Mouse (Mus musculus) kidney, embryonic 15.5 days (tissue): Measurements from ENCODE around the gene Gm10944. TPM values are rescaled to one million over a fixed set of nuclear protein-coding genes. Genes with fewer than 3 reads are reported as not detected.

Experiments used
- ATAC-seq: fragments of 200-750 bp; cut with Nextera tagmentation; replicated peaks from 2 replicates; pipeline ENCODE4 v1.8.0; 2017; ENCODE audit warnings: moderate TSS enrichment; ENCODE audit not compliant: low FRiP score
- H3K27ac ChIP-seq: fragments of 300-500 bp; sonication (generic); 2 replicates; pipeline ENCODE4 v1.5.1; 2015; ENCODE audit warnings: mild to moderate bottlenecking, inconsistent platforms
- H3K27me3 ChIP-seq: fragments of 300-500 bp; sonication (generic); 2 replicates; pipeline ENCODE4 v1.6.1; 2015; ENCODE audit warnings: inconsistent platforms
- H3K36me3 ChIP-seq: fragments of 300-500 bp; sonication (generic); 2 replicates; pipeline ENCODE4 v1.6.1; 2015; ENCODE audit warnings: inconsistent platforms
- H3K4me1 ChIP-seq: fragments of 300-500 bp; sonication (generic); 2 replicates; pipeline ENCODE4 v1.6.1; 2015; ENCODE audit warnings: inconsistent platforms
- H3K4me2 ChIP-seq: fragments of 300-500 bp; sonication (generic); 2 replicates; pipeline ENCODE4 v1.6.1; 2015; ENCODE audit warnings: moderate library complexity, mild to moderate bottlenecking, inconsistent platforms
- H3K4me3 ChIP-seq: fragments of 300-500 bp; sonication (generic); replicated peaks from 2 replicates; pipeline ENCODE4 v1.5.1; 2015; ENCODE audit warnings: mild to moderate bottlenecking, inconsistent platforms
- H3K9ac ChIP-seq: fragments of 300-500 bp; sonication (generic); 2 replicates; pipeline ENCODE4 v1.6.1; 2015; ENCODE audit warnings: mild to moderate bottlenecking, inconsistent platforms
- H3K9me3 ChIP-seq: fragments of 300-500 bp; sonication (generic); replicated peaks from 2 replicates; pipeline ENCODE4 v1.6.1; 2016; ENCODE audit warnings: inconsistent platforms
- WGBS: fragments of 180-500 bp; shearing (Covaris S2); methylation state at CpG from one replicate; pipeline ENCODE4 v1.1.7; 2015; ENCODE audit warnings: mixed read lengths; 5-methylcytosine and 5-hydroxymethylcytosine counted together
- polyA plus RNA-seq: library from polyadenylated mRNA; unstranded; fragments of >200 nt; fragmentation: Nextera tagmentation; extraction: Ambion mirVana; gene quantifications from 2 replicates; pipeline ENCODE4 v1.2.1, GENCODE M21; 2015

Gene Gm10944
- not detected in 2 replicates for polyA plus RNA-seq

DNA sequence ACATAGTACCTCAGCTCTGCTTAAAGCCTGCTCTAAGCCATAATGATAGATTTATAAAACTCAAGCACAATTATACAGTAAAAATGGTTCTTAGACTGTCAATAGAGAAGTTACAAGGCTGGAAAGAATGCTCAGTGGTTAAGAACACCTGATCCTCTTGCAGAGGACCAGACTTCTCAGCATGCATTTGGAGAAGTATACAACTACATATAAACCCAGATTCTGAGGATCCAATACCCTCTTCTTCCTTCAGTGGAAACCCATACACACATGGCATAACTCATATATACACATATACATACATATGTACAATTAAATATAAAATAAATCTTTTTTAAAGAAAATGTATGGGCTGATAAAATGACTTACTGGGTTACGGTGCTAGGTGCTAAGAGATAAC lies at the start of gene Gm10944:
TSS of gene Gm10944 (plus strand) at position 301 of the 400 bp plus-strand sequence.
- no peak for ATAC-seq
- Histone ChIP-seq H3K4me3 (no peak within 1 kb of the TSS), H3K9ac (no peak within 1 kb of the TSS), H3K9me3 (no peaks in the 10 kb centered on the region), H3K36me3 (no peaks in the 10 kb centered on the region), H3K4me1 (no peaks in the 10 kb centered on the region), H3K4me2 (no peak within 1 kb of the TSS), H3K27me3 (no peaks in the 10 kb centered on the region), H3K27ac (no peak within 1 kb of the TSS)
- WGBS, result 100% methylated on average over 1 of the region's 1 CpGs

DNA sequence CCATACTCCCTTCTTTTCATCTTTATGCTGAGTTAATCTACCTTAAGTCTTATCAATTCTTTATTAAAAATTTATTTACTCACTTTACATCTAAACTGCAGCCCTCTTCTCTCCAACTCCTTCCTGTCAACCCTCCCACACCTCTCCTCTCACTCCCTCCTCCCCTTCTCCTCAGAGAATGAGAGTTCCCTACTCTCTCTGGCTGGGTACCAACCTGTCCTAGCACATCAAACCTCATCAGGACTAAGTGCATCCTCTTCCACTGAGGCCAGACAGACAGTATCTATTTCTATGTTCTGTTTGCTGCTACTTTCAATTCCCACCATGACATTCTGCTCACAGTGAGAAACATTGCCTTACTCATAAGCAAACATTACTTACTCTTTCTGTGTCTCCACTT lies 25.2 kb upstream of the Gm10944 start:
- H3K27me3 ChIP-seq, result no peaks in the 10 kb centered on the region
- H3K27ac ChIP-seq, result no peak overlapping the region
- no peak overlapping the region for H3K4me3 ChIP-seq
- no peaks in the 10 kb centered on the region for H3K36me3 ChIP-seq
- H3K4me1 ChIP-seq, result no peaks in the 10 kb centered on the region
- ATAC-seq, result no peak
- H3K9ac ChIP-seq, result no peak overlapping the region
- no peaks in the 10 kb centered on the region for H3K9me3 ChIP-seq
- no peak overlapping the region for H3K4me2 ChIP-seq

DNA sequence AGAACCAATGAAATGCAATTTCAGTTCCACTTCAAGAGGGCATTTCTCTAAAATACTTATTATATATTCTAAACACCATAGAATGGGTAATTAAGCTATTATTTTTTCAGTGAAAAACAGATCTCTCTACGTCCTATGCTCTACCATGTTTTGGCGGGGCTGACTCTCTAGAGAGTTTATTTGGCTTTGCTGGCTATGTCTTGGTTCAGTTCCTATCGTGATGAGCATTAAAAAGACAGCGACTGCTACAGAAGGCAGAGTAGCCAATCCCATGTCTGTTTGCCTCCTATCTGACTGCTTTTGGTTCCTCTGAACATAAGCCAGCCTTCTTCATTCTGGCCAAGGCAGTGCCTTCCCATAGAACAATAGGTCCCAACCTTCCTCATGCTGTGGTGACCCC lies 24.5 kb upstream of the Gm10944 start:
- H3K36me3 ChIP-seq, result no peaks in the 10 kb centered on the region
- H3K4me3 ChIP-seq, result no peak overlapping the region
- H3K27me3 ChIP-seq, result no peaks in the 10 kb centered on the region
- no peak for ATAC-seq
- 83% methylated on average over 4 of the region's 4 CpGs for WGBS
- H3K9ac ChIP-seq, result no peak overlapping the region
- H3K4me2 ChIP-seq, result no peak overlapping the region
- no peaks in the 10 kb centered on the region for H3K4me1 ChIP-seq
- no peak overlapping the region for H3K27ac ChIP-seq
- no peaks in the 10 kb centered on the region for H3K9me3 ChIP-seq

DNA sequence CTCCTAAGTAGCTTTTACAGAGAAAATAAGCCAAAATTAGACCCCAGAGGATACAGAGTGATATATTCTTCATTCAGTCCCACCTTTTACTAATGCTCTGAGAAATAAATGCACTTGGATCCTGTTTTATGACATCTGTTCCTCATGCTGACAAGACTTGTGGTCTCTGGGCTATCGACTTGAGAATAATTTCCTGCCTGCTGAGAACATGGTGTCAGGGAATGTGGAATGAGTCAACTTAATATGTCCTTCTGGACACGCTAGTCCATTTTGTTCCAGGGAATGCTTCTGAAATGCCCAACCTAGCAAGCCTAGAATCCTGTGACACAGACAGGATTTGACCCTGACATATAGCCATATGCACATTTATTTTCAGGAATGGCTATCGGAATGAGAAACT lies 22.0 kb upstream of the Gm10944 start:
- Histone ChIP-seq H3K4me1 (no peaks in the 10 kb centered on the region), H3K36me3 (no peaks in the 10 kb centered on the region), H3K4me3 (no peak overlapping the region), H3K9me3 (no peaks in the 10 kb centered on the region), H3K9ac (no peak overlapping the region), H3K4me2 (no peak overlapping the region), H3K27me3 (no peaks in the 10 kb centered on the region), H3K27ac (no peak overlapping the region)
- WGBS, result 82% methylated on average over 3 of the region's 3 CpGs
- no peak for ATAC-seq

DNA sequence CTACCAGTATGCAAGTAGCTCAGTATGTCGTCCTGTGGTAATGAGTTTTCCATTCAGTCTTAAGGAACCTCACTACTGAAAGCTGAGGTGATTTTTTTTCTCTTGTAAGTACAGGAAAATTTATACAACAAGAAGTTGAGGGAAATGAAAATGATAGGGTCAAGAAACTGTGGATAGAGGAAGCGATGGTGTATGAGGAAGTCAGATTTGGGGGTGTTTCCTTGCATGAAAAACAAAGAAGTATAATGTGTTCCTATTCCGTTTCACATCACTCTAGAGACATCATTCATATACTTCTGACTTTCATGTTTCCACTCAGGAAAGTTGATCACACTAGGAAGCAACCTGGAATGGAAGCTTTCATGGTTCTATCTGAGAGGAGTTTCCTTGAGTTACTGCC lies 21.2 kb upstream of the Gm10944 start:
- Histone ChIP-seq H3K4me3 (no peak overlapping the region), H3K27ac (no peak overlapping the region)
- 63% methylated on average over 3 of the region's 3 CpGs for WGBS

DNA sequence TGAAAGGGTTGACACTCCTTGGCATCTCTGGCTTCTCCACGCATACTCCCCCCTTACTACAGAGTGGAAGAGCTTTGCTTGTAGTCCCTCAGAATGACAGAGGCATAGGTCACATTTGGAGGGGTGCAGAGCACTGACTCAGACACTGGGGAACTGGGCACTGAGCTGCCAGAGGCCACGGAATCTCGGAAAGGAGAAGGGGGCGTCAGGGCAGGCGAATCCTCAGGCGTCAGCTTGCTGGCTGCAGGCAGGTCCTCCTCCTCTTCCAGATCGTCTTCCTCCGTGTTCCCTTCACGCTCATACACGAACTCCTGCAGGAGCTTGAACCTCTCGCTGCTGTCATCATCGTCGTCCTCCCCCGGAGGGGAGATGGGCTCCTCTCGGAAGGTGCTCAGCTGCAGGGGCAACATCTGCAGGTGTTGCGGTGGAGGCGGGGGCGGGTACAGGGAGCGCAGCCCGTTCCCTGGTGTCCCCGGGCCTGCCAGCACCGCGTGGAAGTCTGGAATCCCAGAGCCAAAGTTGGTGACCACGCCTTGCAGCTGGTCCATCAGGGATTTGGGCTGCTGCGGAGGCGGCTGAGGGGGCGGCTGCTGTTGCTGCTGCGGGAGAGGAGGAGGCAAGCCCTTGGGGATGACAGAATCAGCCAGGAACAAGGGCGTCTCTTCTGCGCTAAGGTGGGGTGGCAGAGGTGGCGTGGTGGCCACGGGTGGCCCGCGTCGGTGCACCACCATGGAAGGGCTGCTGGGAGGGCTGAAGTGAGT lies 7.9 kb downstream of the Gm10944 start:
- ATAC-seq, result peak; percentile 82
- Histone ChIP-seq H3K36me3 (no peaks in the 10 kb centered on the region), H3K27me3 (peaks cover 25% of the 10 kb centered on the region), H3K4me2 (peak overlapping the region; percentile 90), H3K9ac (0 out of 2 replicates have a peak overlapping the region, but pooled peaks have one; percentile 21), H3K4me1 (peaks cover 11% of the 10 kb centered on the region; the same call in 1 of the 2 replicates), H3K27ac (no peak overlapping the region), H3K4me3 (peak overlapping the region; percentile 45), H3K9me3 (no peaks in the 10 kb centered on the region)
- 2% methylated on average over 35 of the region's 35 CpGs for WGBS

More for the DNA sequence above, 21.2 kb upstream of the Gm10944 start:
- ATAC-seq, result no peak
- Histone ChIP-seq H3K4me1 (no peaks in the 10 kb centered on the region), H3K9ac (no peak overlapping the region), H3K36me3 (no peaks in the 10 kb centered on the region), H3K9me3 (no peaks in the 10 kb centered on the region), H3K27me3 (no peaks in the 10 kb centered on the region), H3K4me2 (no peak overlapping the region)

DNA sequence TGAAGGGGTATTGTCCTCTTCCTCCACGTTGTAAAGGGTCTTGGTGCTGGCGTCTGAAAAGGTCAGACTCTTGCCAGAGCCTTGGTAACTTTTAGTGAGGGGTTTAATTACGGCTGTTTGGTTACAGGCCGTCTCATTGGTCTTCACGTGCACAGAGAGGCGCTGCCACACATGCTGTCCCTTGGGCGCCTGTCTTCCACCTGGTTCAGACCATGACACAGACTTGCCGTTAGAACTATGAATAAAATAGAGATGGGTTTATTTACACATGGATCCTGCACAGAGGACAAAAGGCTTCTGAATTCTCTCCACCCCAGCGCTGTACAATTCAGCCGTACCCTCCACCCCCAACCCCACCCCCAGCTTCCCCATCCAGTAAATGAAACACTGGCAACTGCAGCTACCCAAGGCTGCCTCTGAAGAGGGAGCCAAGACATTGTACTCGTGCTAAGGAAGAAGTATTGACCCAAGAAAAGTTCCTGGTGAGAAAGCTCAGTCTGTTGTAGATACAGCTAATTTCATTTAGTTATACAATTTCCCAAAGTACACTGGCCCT lies 8.6 kb downstream of the Gm10944 start:
- Histone ChIP-seq H3K36me3 (no peaks in the 10 kb centered on the region), H3K4me2 (peak overlapping the region; percentile 90), H3K4me1 (peaks cover 11% of the 10 kb centered on the region; the same call in 1 of the 2 replicates), H3K9me3 (no peaks in the 10 kb centered on the region), H3K27me3 (peaks cover 25% of the 10 kb centered on the region), H3K4me3 (peak overlapping the region; percentile 45), H3K27ac (no peak overlapping the region), H3K9ac (no peak overlapping the region)
- peak; percentile 9; the same call in 1 of the 2 replicates for ATAC-seq
- WGBS, result 13% methylated on average over 11 of the region's 11 CpGs

DNA sequence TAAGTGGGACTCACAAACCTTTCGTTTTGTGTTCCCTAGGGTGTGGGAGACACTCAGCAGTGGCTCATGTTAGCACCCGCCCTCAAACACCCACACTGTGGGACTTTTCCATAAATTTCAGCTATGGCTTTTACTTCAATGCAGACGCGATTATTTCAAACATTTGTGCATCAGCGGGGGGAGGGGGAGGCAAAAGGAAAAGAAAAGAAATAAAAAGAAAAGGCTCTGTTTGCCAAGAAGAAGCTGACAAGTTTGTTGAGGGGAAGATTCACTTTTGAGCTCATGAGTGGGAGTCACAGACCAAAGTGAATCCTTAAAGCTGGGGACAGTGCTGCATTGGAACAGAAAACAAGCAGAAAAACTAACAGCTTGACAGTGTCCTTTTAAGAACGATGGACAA lies 16.3 kb downstream of the Gm10944 start:
- H3K36me3 ChIP-seq, result no peaks in the 10 kb centered on the region
- H3K4me2 ChIP-seq, result no peak overlapping the region
- no peaks in the 10 kb centered on the region for H3K9me3 ChIP-seq
- H3K9ac ChIP-seq, result no peak overlapping the region
- 68% methylated on average over 6 of the region's 6 CpGs for WGBS
- H3K4me3 ChIP-seq, result no peak overlapping the region
- no peaks in the 10 kb centered on the region for H3K4me1 ChIP-seq
- no peaks in the 10 kb centered on the region for H3K27me3 ChIP-seq
- no peak for ATAC-seq
- H3K27ac ChIP-seq, result no peak overlapping the region

DNA sequence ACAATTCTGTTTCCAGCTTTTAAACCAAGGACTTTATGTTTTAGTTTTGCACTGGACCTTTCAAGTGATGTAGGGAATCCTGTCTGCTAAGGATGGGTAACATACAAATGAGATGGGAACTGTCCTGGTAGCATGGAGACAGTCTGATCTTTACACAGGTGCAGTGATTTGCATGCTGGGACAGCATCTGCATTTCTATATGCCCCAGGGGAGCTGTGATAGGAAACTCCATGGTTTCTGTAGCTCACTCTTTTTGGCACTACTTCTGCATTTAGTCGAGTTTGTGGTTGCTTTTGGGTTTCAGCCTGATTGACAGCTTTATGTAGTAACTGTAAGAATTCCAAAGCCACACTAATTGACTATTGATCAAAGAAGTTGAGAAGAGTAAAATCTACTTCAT lies 19.8 kb downstream of the Gm10944 start:
- Histone ChIP-seq H3K4me1 (no peaks in the 10 kb centered on the region), H3K4me2 (no peak overlapping the region), H3K4me3 (no peak overlapping the region), H3K9ac (no peak overlapping the region), H3K27me3 (no peaks in the 10 kb centered on the region), H3K27ac (no peak overlapping the region), H3K9me3 (no peaks in the 10 kb centered on the region), H3K36me3 (no peaks in the 10 kb centered on the region)
- 43% methylated on average over 1 of the region's 1 CpGs for WGBS
- ATAC-seq, result no peak

DNA sequence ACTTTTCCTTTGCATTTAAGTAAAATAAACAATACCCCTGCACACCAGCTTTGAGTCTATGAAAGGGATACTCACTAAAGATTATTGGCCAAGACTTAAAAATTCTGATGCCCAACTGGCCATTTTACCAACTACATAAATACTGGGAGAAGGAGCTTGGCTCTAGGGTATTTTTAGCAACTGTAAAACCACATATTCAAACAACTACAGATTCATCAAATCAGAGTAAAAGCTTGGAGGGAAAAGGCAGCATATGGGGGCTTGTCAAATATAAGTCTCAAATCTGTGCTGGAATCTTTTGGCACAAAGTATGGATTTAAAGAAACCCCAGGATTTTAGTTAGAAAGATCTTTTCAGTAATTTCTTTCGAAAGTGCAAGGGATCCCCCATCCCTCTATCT lies 20.2 kb downstream of the Gm10944 start:
- no peaks in the 10 kb centered on the region for H3K4me1 ChIP-seq
- ATAC-seq, result no peak
- H3K4me2 ChIP-seq, result no peak overlapping the region

DNA sequence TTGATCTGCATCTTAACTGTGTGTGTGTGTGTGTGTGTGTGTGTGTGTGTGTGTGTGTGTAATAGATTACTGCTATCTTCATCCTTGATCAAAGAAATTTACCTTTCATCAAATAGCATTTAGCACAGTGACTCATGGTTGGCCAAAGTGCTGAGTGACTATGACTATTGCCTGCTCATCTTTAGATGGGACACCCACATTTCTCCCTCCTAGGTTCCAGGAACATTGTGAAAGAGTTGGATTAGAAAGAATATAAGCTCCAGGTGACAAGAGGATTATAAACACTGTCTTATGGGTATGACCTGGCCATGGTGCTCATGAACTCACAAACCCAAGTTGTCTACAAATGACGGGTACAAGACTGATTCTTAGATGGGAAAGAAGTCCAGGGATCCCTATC lies 26.9 kb downstream of the Gm10944 start:
- WGBS, result 88% methylated on average over 1 of the region's 1 CpGs
- H3K9ac ChIP-seq, result no peak overlapping the region
- no peak overlapping the region for H3K27ac ChIP-seq
- no peaks in the 10 kb centered on the region for H3K9me3 ChIP-seq
- H3K4me1 ChIP-seq, result no peaks in the 10 kb centered on the region
- no peak for ATAC-seq
- no peaks in the 10 kb centered on the region for H3K27me3 ChIP-seq
- H3K4me3 ChIP-seq, result no peak overlapping the region
- no peak overlapping the region for H3K4me2 ChIP-seq
- no peaks in the 10 kb centered on the region for H3K36me3 ChIP-seq

More for the DNA sequence above, 20.2 kb downstream of the Gm10944 start:
- Histone ChIP-seq H3K27ac (no peak overlapping the region), H3K36me3 (no peaks in the 10 kb centered on the region), H3K9me3 (no peaks in the 10 kb centered on the region), H3K4me3 (no peak overlapping the region), H3K9ac (no peak overlapping the region), H3K27me3 (no peaks in the 10 kb centered on the region)
- WGBS, result 89% methylated on average over 1 of the region's 1 CpGs

DNA sequence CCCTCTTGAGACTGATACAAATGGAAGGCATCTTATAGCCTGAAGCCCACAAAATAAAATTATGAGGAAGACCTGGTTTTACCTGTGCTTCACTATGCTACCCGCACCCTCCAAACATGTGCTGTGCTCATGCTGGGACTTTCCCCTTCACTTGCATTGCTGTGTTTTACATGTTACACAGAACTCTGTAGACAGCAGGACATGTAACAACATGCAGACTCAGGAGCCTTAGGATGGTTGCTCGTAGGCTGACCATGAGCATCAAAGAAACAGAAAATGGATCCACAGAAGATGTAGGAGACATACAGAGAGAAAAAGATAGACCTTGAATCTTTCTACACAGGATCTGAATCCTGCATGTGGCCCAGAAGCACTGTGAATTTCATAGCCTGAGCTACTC lies 29.2 kb downstream of the Gm10944 start:
- Histone ChIP-seq H3K27ac (no peak overlapping the region), H3K9me3 (no peaks in the 10 kb centered on the region), H3K9ac (no peak overlapping the region), H3K27me3 (no peaks in the 10 kb centered on the region), H3K4me1 (no peaks in the 10 kb centered on the region), H3K4me3 (no peak overlapping the region), H3K4me2 (no peak overlapping the region), H3K36me3 (no peaks in the 10 kb centered on the region)
- no peak for ATAC-seq
- 92% methylated on average over 2 of the region's 2 CpGs for WGBS
